Mouse (Mus musculus): ENCODE measurements at regions not wholly inside any gene's neighbourhood (a gene's known extent, or its start where the extent isn't known, plus 50 kb on each side); places are given as distances from the start of the nearest gene placed in this dataset.

- no peak for TF ChIP-seq POLR2A (IDR thresholded peaks at IDR 0.05; ENCODE audit: borderline replicate concordance, extremely low read depth, insufficient read depth, insufficient read length, poor library complexity, severe bottlenecking)
- TF ChIP-seq CTCF (IDR thresholded peaks at IDR 0.05; ENCODE audit: borderline replicate concordance, extremely low read depth, insufficient read depth, insufficient read length) = no peak
These were observed 99.7 kb upstream of the Gm10192 start for GRCm38 (mm10) chr4:97282643-97283042.

All from brain, embryonic 14.5 days (tissue).